Mouse (Mus musculus) neural tube, embryonic 12.5 days (tissue): Measurements from ENCODE around the gene Xpo4. TPM values are rescaled to one million over a fixed set of nuclear protein-coding genes. Genes with fewer than 3 reads are reported as not detected.

Source experiments
- ATAC-seq: fragments of 200-750 bp; cut with Nextera tagmentation; 2 replicates; pipeline ENCODE4 v1.8.0; 2017; ENCODE audit warnings: low read depth, mild to moderate bottlenecking, moderate TSS enrichment, moderate library complexity; ENCODE audit not compliant: low FRiP score
- H3K27ac ChIP-seq: fragments of 300-500 bp; sonication (generic); 2 replicates; pipeline ENCODE4 v1.5.1; 2016
- H3K27me3 ChIP-seq: fragments of 300-500 bp; sonication (generic); replicated peaks from 2 replicates; pipeline ENCODE4 v1.6.1; 2016; ENCODE audit warnings: mild to moderate bottlenecking
- H3K36me3 ChIP-seq: fragments of 300-500 bp; sonication (generic); 2 replicates; pipeline ENCODE4 v1.6.1; 2016; ENCODE audit warnings: mild to moderate bottlenecking
- H3K4me1 ChIP-seq: fragments of 300-500 bp; sonication (generic); 2 replicates; pipeline ENCODE4 v1.6.1; 2016
- H3K4me2 ChIP-seq: fragments of 300-500 bp; sonication (generic); replicated peaks from 2 replicates; pipeline ENCODE4 v1.6.1; 2016; ENCODE audit warnings: mild to moderate bottlenecking
- H3K4me3 ChIP-seq: fragments of 300-500 bp; sonication (generic); 2 replicates; pipeline ENCODE4 v1.5.1; 2016
- H3K9ac ChIP-seq: fragments of 300-500 bp; sonication (generic); 2 replicates; pipeline ENCODE4 v1.6.1; 2016; ENCODE audit warnings: mild to moderate bottlenecking
- H3K9me3 ChIP-seq: fragments of 300-500 bp; sonication (generic); 2 replicates; pipeline ENCODE4 v1.6.1; 2016; ENCODE audit warnings: mild to moderate bottlenecking
- WGBS: fragments of 180-500 bp; shearing (Covaris S2); methylation state at CpG from one replicate; pipeline ENCODE4 v1.1.7; 2016; 5-methylcytosine and 5-hydroxymethylcytosine counted together
- polyA plus RNA-seq: library from polyadenylated mRNA; unstranded; fragments of >200 nt; fragmentation: Nextera tagmentation; extraction: Ambion mirVana; gene quantifications from 2 replicates; pipeline ENCODE4 v1.2.1, GENCODE M21; 2016

Gene Xpo4
- polyA plus RNA-seq, 1 experiment from 2014 or later, result 20.1 TPM

DNA sequence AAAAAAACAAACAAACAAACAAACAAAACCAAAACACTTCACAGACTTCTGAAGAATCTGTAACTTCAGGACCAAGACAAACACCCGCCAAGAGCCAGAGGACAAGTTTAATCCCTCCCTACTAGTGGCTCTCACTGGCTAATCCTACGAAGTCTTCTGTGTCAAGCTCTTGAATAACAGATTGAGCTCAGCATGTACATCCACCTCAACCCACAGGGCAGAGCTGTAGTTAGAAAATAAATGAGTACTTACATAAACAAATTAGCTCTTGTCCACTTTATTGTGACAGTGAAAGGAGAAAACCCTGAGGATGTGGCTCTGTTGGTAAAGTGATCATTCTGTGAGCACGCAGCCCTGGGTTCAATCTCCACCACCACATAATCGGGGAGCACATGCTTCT, 43.5 kb downstream of the Xpo4 start:
- Histone ChIP-seq H3K36me3 (peaks cover 19% of the 10 kb centered on the region), H3K9me3 (no peaks in the 10 kb centered on the region), H3K9ac (no peak overlapping the region), H3K4me2 (no peak overlapping the region), H3K4me3 (no peak overlapping the region), H3K4me1 (no peaks in the 10 kb centered on the region), H3K27me3 (no peaks in the 10 kb centered on the region), H3K27ac (no peak overlapping the region)
- ATAC-seq, result no peak
- WGBS, result 82% methylated on average over 4 of the region's 4 CpGs

DNA sequence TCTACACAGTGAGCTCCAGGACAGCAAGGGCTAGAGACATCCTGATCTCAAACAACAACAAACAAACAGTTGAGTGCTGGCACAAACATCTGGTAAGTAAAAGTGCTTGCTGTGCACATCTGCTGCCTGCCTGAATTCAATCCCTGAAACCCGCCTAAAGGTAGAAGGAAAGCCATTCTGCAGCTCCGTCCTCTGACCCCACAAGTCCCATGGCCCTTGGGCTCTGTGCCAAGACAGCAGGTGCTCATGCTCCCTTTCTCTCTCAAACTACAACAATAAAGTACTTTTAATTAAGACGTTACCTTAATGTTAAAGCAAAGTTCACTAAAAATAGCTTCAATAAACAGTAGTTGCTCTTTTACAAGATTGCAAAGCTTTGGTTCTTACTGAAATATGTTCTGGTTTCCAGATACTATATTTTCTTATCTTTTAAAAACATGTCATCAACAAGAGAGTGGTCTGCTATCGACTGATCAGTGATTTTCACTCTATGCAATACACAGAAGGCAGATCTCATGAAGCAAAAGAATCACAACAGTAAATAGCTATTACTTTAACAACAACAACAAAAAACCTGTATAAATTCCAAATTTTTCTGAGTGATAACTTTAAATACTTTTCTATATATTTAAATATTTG, 44.5 kb downstream of the Xpo4 start:
- Histone ChIP-seq H3K27ac (no peak overlapping the region), H3K9me3 (no peaks in the 10 kb centered on the region), H3K36me3 (peaks cover 11% of the 10 kb centered on the region; the same call in 1 of the 2 replicates), H3K4me2 (no peak overlapping the region), H3K4me3 (no peak overlapping the region), H3K27me3 (no peaks in the 10 kb centered on the region), H3K4me1 (no peaks in the 10 kb centered on the region), H3K9ac (no peak overlapping the region)
- 52% methylated on average over 4 of the region's 4 CpGs for WGBS
- ATAC-seq, result no peak

DNA sequence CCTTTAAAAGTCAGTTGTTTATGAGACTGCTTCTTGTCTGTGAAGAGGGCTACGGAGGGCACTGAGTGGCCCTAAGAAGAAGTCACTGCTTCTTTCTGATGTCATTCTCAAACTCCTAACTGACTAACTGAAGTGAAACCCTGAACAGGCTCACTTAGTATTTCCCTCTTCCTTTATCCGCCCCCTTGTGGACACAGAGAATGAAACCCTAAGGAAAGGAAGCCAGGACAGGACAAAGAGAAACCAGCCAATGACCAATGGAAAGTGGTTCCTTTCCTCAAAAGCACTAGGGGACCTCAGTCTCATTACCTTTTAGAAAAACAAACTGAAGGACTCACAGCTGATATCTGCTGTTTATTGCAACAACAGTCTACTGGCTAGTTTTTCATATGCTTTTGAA, 45.7 kb downstream of the Xpo4 start:
- H3K4me2 ChIP-seq, result no peak overlapping the region
- no peak overlapping the region for H3K9ac ChIP-seq
- no peaks in the 10 kb centered on the region for H3K4me1 ChIP-seq
- H3K27ac ChIP-seq, result no peak overlapping the region
- no peak for ATAC-seq
- no peaks in the 10 kb centered on the region for H3K27me3 ChIP-seq
- H3K9me3 ChIP-seq, result no peaks in the 10 kb centered on the region
- H3K4me3 ChIP-seq, result no peak overlapping the region
- peaks cover 7% of the 10 kb centered on the region; the same call in 1 of the 2 replicates for H3K36me3 ChIP-seq
- 58% methylated on average over 2 of the region's 2 CpGs for WGBS

DNA sequence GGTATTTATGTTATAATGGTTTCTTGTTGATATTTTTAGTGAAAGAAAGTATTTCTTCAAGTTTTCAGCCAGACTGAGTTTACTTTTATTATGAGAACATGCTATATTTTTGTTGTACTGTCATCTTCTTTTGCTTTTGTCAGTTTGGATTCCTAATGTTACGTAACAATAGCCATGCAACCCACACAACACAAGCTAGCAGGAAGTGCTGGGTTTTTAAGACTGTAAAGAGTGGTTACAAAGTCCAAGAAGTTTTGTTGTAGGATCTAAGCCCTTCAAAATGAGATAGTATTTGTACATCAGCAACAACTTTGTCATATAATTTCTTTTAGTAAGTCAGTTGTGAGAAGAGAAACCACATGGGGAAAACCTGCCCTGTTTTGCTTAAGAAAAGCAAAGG, 47.6 kb downstream of the Xpo4 start:
- Histone ChIP-seq H3K4me2 (no peak overlapping the region), H3K4me1 (no peaks in the 10 kb centered on the region), H3K4me3 (no peak overlapping the region), H3K36me3 (no peaks in the 10 kb centered on the region), H3K27ac (no peak overlapping the region), H3K27me3 (no peaks in the 10 kb centered on the region), H3K9ac (no peak overlapping the region), H3K9me3 (no peaks in the 10 kb centered on the region)
- WGBS, result 98% methylated on average over 1 of the region's 1 CpGs
- ATAC-seq, result no peak

DNA sequence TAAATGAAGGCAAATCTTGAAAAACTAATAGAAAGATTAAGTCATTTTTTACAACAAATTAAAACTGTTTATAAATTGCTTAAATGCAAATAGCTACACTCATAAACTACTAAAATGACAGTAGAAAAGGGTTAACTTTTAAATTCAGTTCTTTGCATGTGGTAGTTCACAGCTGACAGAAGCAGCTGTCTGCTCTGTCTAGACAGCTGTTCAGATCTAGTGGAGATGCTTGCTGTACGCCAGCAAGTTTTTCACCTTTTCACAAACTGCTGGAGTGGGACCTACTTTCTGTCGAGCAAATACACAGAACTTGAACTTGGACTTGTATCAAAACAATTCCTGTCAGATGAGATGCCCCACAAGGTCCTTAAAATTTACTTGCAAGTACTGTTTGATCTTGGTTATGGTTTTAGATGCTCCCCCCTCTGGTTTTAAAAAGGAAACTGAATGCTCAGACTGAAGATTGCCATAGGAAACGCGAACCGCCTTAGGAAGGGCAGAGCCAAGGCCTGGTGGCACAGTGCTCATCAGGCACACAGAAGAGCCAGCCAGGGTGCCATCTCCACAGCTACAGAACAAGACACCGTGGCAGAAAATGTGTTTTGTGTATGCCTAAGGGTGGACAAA, 48.8 kb downstream of the Xpo4 start:
- ATAC-seq, result no peak
- Histone ChIP-seq H3K9ac (no peak overlapping the region), H3K27me3 (no peaks in the 10 kb centered on the region), H3K4me1 (no peaks in the 10 kb centered on the region), H3K36me3 (no peaks in the 10 kb centered on the region), H3K27ac (no peak overlapping the region), H3K9me3 (no peaks in the 10 kb centered on the region), H3K4me3 (no peak overlapping the region), H3K4me2 (no peak overlapping the region)
- WGBS, result 87% methylated on average over 6 of the region's 6 CpGs

DNA sequence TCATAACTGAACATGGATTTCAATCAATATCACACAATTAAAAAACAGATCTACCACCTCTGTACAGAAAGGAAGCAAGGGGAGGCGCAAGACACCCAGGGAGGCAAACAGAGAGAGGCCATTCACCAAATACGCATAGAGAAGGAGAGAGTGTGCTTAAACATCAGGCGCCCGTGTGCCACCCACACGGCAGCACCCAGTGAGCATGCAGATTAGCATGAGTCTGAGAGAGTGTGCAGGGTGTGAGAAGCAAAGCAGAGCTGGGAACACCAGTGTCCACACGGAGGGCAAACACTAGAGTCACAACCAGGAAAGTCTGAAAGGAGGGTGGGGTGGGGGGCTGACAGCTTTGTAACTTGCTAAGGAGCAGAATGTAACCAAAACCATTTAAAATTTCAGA, 49.4 kb downstream of the Xpo4 start:
- H3K4me3 ChIP-seq, result no peak overlapping the region
- H3K4me2 ChIP-seq, result no peak overlapping the region
- no peaks in the 10 kb centered on the region for H3K36me3 ChIP-seq
- H3K9me3 ChIP-seq, result no peaks in the 10 kb centered on the region
- H3K27me3 ChIP-seq, result no peaks in the 10 kb centered on the region
- H3K9ac ChIP-seq, result no peak overlapping the region
- H3K27ac ChIP-seq, result no peak overlapping the region
- ATAC-seq, result no peak
- no peaks in the 10 kb centered on the region for H3K4me1 ChIP-seq
- WGBS, result 86% methylated on average over 6 of the region's 6 CpGs

DNA sequence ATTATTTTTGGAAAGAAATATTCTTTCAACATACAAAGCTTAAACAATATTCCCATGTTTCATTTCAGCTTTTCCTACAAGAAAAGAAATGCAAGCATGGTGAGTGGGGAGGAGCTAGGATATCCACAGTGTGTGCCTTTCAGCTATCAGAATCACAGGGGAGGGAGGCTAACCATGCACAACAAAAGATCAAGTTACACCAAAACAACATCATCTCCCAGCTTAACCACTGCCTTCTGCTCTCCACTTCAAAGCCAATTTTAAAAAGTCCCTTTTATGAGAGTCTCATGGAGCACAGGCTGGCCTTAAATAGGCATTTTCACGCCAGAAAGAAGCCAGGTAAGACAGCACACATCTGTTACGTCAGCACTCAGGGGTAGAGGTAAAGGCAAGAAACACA, 54.2 kb downstream of the Xpo4 start:
- Histone ChIP-seq H3K27me3 (no peaks in the 10 kb centered on the region), H3K36me3 (no peaks in the 10 kb centered on the region), H3K4me3 (no peak overlapping the region), H3K9me3 (no peaks in the 10 kb centered on the region), H3K9ac (no peak overlapping the region), H3K27ac (no peak overlapping the region), H3K4me1 (0 out of 2 replicates have a peak, but pooled peaks cover 4% of the 10 kb centered on the region), H3K4me2 (no peak overlapping the region)
- 55% methylated on average over 2 of the region's 2 CpGs for WGBS
- ATAC-seq, result no peak

DNA sequence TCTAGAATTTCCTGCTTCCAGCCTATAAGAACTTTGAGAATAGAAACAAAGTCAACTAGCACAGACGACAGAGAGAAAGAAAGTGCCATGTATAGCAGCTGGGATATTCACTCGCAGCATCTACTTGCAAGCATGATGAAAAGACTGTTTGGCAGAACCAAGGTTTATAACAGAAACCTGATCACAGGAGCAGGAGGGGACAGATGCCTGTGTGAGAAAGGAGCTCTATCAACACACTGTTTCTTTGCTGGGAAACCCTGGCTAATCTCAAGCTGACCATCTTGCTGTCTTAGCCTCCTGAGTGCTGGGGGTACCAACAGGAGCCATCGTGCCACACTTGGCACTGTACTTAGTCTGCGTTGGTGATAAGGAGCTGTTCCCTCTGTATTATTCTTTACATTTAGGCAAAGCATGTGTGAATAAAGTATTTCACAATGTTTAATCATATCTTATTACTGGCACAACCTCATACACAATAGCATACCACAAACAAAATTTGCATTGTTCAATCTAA, 55.4 kb downstream of the Xpo4 start:
- WGBS, result 88% methylated on average over 4 of the region's 4 CpGs
- no peak overlapping the region for H3K27ac ChIP-seq
- no peak for ATAC-seq
- 0 out of 2 replicates have a peak, but pooled peaks cover 4% of the 10 kb centered on the region for H3K4me1 ChIP-seq
- no peak overlapping the region for H3K4me3 ChIP-seq
- no peaks in the 10 kb centered on the region for H3K27me3 ChIP-seq
- no peaks in the 10 kb centered on the region for H3K9me3 ChIP-seq
- H3K9ac ChIP-seq, result no peak overlapping the region
- no peaks in the 10 kb centered on the region for H3K36me3 ChIP-seq
- no peak overlapping the region for H3K4me2 ChIP-seq

DNA sequence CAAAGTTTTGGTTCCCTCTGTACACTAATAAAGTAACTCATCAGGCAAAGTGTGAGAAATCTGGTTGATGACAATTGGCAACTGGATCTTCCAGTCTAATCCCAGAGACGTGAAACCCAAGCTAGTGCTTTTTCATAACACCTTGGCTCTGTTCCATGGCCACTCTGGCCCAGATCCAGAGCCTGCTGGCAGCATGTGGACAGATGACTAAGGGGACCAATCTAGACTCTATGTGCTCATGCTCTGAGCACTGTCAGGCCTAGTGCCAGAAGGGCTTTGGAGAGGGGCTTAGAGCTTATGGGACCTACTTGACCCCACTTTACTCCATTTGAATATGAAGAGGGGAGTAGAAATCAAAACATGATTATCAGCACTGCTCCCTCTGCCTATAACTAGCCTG, 57.7 kb downstream of the Xpo4 start:
- H3K9me3 ChIP-seq, result no peaks in the 10 kb centered on the region
- no peak overlapping the region for H3K4me2 ChIP-seq
- 0 out of 2 replicates have a peak, but pooled peaks cover 4% of the 10 kb centered on the region for H3K4me1 ChIP-seq
- H3K4me3 ChIP-seq, result no peak overlapping the region
- H3K27ac ChIP-seq, result no peak overlapping the region
- no peak for ATAC-seq
- H3K36me3 ChIP-seq, result peaks cover 14% of the 10 kb centered on the region
- WGBS, result 51% methylated on average over 1 of the region's 1 CpGs
- H3K27me3 ChIP-seq, result no peaks in the 10 kb centered on the region
- no peak overlapping the region for H3K9ac ChIP-seq

DNA sequence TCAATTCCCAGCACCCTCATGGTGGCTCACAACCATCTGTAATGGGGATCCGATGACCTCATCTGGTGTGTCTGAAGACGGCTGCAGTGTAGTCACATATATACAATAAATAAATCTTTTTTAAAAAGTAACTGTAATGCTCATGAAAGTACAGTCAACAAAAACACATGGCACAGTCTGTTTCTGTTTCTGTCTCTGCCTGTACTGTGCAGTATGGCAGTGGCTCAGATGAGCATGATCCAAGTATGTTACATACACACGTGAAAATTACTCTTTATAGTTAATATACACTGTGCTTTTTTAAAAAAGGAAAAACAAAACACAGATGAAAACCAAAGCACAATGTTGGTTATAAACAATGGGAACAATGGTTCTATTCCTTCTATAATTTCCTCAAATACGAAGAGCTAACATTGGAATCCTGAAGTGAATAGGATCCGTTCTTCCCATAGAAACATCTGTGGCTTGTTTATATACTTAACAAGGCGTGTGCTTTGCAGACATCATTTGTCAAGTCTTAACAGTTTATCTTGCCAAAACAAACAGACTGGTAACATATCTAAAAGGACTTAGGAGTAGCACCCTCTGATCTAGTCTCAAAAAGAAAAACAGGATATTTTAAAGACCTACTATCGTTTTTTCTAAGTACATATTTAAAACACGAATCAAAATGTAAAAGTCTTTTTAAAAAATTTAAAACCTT, 58.4 kb downstream of the Xpo4 start:
- Histone ChIP-seq H3K36me3 (peaks cover 20% of the 10 kb centered on the region), H3K9me3 (no peaks in the 10 kb centered on the region), H3K27ac (no peak overlapping the region), H3K27me3 (no peaks in the 10 kb centered on the region), H3K4me3 (no peak overlapping the region), H3K4me1 (0 out of 2 replicates have a peak, but pooled peaks cover 4% of the 10 kb centered on the region), H3K4me2 (no peak overlapping the region), H3K9ac (no peak overlapping the region)
- WGBS, result 81% methylated on average over 8 of the region's 8 CpGs
- ATAC-seq, result no peak

DNA sequence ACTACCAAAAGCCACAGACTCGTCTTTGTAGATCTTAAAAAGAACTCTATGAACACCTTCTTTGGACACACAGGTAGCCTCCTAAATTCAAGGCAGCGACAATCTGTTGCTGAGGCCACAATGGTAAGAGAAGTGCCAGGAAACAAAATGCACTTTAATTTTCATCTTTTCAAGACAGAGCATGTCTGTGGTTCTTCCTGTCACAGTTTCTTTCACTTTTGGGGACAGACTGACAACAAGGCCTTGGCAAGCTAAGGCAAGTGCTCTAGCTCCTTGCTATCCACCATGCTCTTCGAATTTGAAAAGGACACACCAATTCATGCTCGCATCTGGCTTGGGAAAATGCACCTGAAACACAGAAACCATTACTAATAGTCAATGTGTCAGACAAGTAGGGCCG, 72.0 kb downstream of the Xpo4 start:
- no peak overlapping the region for H3K9ac ChIP-seq
- H3K36me3 ChIP-seq, result peaks cover 54% of the 10 kb centered on the region
- no peak for ATAC-seq
- no peaks in the 10 kb centered on the region for H3K4me1 ChIP-seq
- H3K4me2 ChIP-seq, result no peak overlapping the region
- no peak overlapping the region for H3K4me3 ChIP-seq
- no peak overlapping the region for H3K27ac ChIP-seq
- WGBS, result 96% methylated on average over 5 of the region's 5 CpGs
- H3K27me3 ChIP-seq, result no peaks in the 10 kb centered on the region
- H3K9me3 ChIP-seq, result no peaks in the 10 kb centered on the region

DNA sequence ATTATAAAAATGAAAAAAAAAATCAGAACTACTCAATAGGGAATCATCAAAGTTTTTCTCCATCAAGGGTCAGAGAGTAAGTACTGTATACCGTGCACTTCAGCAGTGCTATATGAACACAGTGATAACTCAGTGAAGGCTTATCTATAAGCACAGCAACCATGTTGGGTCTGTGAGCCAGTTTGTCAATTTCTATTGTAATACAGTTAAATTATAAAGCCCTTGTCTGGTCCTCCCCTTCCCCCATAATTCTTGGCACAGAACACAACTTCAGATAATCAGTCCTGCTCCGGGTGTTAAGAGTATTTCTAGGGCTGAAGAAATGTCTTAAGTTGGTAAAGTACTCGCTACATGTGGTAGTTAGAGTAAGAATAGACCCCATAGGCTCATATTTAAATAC, 73.4 kb downstream of the Xpo4 start:
- 95% methylated on average over 3 of the region's 3 CpGs for WGBS
- no peaks in the 10 kb centered on the region for H3K9me3 ChIP-seq
- ATAC-seq, result no peak
- H3K4me3 ChIP-seq, result no peak overlapping the region
- no peak overlapping the region for H3K4me2 ChIP-seq
- no peak overlapping the region for H3K9ac ChIP-seq
- no peaks in the 10 kb centered on the region for H3K4me1 ChIP-seq
- H3K36me3 ChIP-seq, result peaks cover 59% of the 10 kb centered on the region
- H3K27ac ChIP-seq, result no peak overlapping the region
- H3K27me3 ChIP-seq, result no peaks in the 10 kb centered on the region
